Mouse (Mus musculus) cerebellum, adult 2 months (tissue): ENCODE results near the gene Fryl.

ENCODE experiments used
- CTCF ChIP-seq: fragments of 200-500 bp; IDR thresholded peaks from 2 replicates; pipeline ENCODE4 v1.5.1; 2011; ENCODE audit warnings: low read depth, mild to moderate bottlenecking, control low read depth, low read length, moderate library complexity, borderline replicate concordance; ENCODE audit not compliant: insufficient read depth
- POLR2A ChIP-seq: fragments of 200-500 bp; IDR thresholded peaks from 2 replicates; pipeline ENCODE4 v1.6.1; 2011; ENCODE audit warnings: low read length, control low read depth, borderline replicate concordance; ENCODE audit not compliant: insufficient read depth

- TF ChIP-seq POLR2A (no peak), CTCF (no peak)
Measured at GRCm38 (mm10) chr5:73130984-73131383, 125.4 kb downstream of the Fryl start.
